Mouse (Mus musculus): ENCODE data around the gene Trarg1.

DNA sequence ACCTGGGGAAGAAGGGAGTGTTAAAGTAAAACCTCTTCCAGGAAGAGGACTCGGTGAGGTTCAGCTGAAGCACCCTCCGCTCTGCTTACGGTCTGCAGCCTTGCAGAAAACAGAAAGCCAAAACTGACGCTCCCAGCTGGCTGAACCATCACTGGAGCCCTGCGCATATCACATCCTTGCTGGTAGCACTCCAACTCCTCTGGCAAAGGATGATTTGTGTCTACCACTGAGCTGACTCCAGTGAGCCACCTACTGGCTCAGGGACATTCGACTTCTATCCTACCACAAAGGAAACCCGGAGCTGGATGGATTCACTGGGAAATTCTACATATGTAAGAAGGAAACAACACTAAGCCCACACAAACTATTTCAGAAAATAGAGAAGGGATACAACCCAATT, 64.9 kb downstream of the Trarg1 start:
- TF ChIP-seq CTCF (IDR thresholded peaks at IDR 0.05; ENCODE audit: low read depth): peak; percentile 52
- no peak for TF ChIP-seq EP300 (IDR thresholded peaks at IDR 0.05; ENCODE audit: low read depth)
